Mouse (Mus musculus): ENCODE measurements around the gene Hagh. TPM values are rescaled to one million over a fixed set of nuclear protein-coding genes. Genes with fewer than 3 reads are reported as not detected.

Gene Hagh
- total and polyA plus RNA-seq, 2 experiments: 855 to 900 TPM

DNA sequence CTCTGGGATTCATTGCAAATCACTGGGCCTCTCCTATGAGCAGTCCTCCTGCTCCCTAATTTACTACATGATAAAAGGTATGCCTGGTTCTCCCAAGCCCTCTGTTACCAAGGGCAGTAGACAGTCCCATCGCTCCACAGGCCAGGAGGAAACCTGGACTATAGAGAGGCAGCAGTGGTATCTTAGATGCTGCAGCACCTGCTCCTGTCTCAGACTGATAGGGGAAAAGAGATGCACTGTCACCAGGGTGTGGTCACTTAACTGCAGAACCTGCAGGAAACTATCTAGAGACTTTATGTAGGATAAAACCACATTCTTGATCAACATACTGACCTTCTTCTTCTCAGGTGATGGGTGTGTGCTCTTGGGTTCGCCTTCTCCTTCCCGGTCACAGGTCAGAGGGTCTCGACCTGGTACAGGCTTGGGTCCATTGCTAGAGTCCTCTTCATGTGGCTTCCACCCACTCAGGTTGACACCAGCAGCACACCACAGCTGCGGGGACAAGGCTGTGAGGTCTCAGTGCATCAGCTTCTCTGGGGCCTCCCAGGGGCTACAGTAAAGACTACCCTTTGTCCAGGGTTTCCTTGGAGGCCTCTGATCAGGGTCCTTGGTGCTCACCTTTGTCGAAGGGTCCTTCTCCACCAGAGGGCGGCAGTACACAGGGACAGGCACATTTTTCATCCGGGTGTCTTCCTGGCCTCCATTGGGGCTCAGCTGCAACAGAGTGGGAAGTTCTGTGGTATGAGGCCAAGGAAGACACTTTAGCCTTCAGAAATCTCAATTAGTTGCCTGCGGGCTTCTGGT lies 62.9 kb downstream of the Hagh start:
- 77% methylated on average over 9 of the region's 9 CpGs for WGBS
- H3K4me3 ChIP-seq (ENCODE audit: insufficient read depth, low read depth, low read length): no peak overlapping the region
- peak; percentile 56 for TF ChIP-seq CTCF (IDR thresholded peaks at IDR 0.05; ENCODE audit: low read depth, low read length)
- no peak for TF ChIP-seq POLR2A (IDR thresholded peaks at IDR 0.05; ENCODE audit: extremely low read depth, insufficient read depth, low read length)
- peaks cover 29% of the 10 kb centered on the region for H3K36me3 ChIP-seq (ENCODE audit: control insufficient read depth, insufficient read depth, low read length)
- H3K27me3 ChIP-seq (ENCODE audit: control insufficient read depth, insufficient read depth, low read length): no peaks in the 10 kb centered on the region
- no peak for DNase-seq (ENCODE audit: extremely low read depth, low read depth, low spot score)
- H3K27ac ChIP-seq (replicated peaks; ENCODE audit: insufficient read depth, low read depth, low read length): no peak overlapping the region
- H3K79me2 ChIP-seq (ENCODE audit: control insufficient read depth, insufficient read depth, low read length): no peaks in the 10 kb centered on the region
- no peak overlapping the region for H3K9ac ChIP-seq (ENCODE audit: low read depth, low read length)
- peaks cover 4% of the 10 kb centered on the region; the same call in 1 of the 2 replicates for H3K4me1 ChIP-seq (ENCODE audit: control insufficient read depth, insufficient read depth, low read length)

DNA sequence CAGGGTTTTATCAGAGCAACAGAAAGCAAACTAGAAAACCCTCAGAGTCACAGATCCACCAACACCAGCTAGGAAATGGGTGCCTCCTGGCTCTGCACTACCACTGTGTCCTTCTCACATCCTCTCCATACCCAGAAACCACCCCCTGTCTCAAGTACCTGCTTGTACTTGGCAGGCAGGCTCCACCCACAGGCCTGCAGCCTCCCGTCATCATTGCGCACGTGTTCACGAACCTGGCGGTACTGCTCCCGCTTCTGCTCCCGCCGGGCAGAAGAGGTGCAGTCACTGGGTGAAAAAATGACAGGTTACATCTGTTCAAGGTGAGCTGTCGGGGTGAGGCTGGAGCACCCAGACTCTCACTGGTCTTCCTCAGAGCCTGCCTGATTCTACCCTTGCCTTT lies 63.8 kb downstream of the Hagh start:
- Histone ChIP-seq H3K27ac (replicated peaks; ENCODE audit: insufficient read depth, low read depth, low read length) (no peak overlapping the region), H3K4me3 (ENCODE audit: insufficient read depth, low read depth, low read length) (no peak overlapping the region), H3K9ac (ENCODE audit: low read depth, low read length) (no peak overlapping the region), H3K27me3 (ENCODE audit: control insufficient read depth, insufficient read depth, low read length) (no peaks in the 10 kb centered on the region), H3K79me2 (ENCODE audit: control insufficient read depth, insufficient read depth, low read length) (no peaks in the 10 kb centered on the region), H3K4me1 (ENCODE audit: control insufficient read depth, insufficient read depth, low read length) (peaks cover 4% of the 10 kb centered on the region; the same call in 1 of the 2 replicates), H3K36me3 (ENCODE audit: control insufficient read depth, insufficient read depth, low read length) (peaks cover 32% of the 10 kb centered on the region)
- WGBS: 93% methylated on average over 9 of the region's 9 CpGs
- TF ChIP-seq POLR2A (IDR thresholded peaks at IDR 0.05; ENCODE audit: extremely low read depth, insufficient read depth, low read length) (no peak), CTCF (IDR thresholded peaks at IDR 0.05; ENCODE audit: low read depth, low read length) (no peak)
- no peak for DNase-seq (ENCODE audit: extremely low read depth, low read depth, low spot score)

DNA sequence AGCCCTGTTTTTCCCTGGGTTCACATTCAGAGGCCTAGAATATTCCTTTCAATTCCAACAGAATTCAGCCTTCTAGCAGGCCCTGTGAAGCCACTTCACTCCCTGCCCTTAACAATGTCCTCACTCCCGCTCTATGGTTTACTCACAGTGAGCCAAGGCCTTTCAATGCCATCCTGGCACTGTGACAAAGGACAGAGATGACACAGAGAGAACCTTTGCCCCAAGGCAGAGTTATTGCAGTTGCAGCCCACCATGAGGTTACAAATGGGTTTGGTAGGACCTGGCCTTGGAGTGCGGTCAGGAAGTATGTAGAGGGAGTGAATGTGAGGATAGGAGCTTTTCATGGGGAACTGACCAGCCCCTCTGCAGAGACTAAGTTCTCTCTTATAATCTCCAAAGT lies 67.6 kb downstream of the Hagh start:
- no peak overlapping the region for H3K27ac ChIP-seq (replicated peaks; ENCODE audit: insufficient read depth, low read depth, low read length)
- no peak overlapping the region for H3K9ac ChIP-seq (ENCODE audit: low read depth, low read length)
- peak; percentile 72 for DNase-seq (ENCODE audit: extremely low read depth, low read depth, low spot score)
- TF ChIP-seq POLR2A (IDR thresholded peaks at IDR 0.05; ENCODE audit: extremely low read depth, insufficient read depth, low read length): no peak
- no peak for TF ChIP-seq CTCF (IDR thresholded peaks at IDR 0.05; ENCODE audit: low read depth, low read length)
- no peaks in the 10 kb centered on the region for H3K27me3 ChIP-seq (ENCODE audit: control insufficient read depth, insufficient read depth, low read length)
- H3K4me3 ChIP-seq (ENCODE audit: insufficient read depth, low read depth, low read length): no peak overlapping the region
- no peaks in the 10 kb centered on the region for H3K79me2 ChIP-seq (ENCODE audit: control insufficient read depth, insufficient read depth, low read length)
- WGBS: 49% methylated on average over 2 of the region's 2 CpGs
- peaks cover 4% of the 10 kb centered on the region; the same call in 1 of the 2 replicates for H3K4me1 ChIP-seq (ENCODE audit: control insufficient read depth, insufficient read depth, low read length)
- peaks cover 43% of the 10 kb centered on the region for H3K36me3 ChIP-seq (ENCODE audit: control insufficient read depth, insufficient read depth, low read length)

DNA sequence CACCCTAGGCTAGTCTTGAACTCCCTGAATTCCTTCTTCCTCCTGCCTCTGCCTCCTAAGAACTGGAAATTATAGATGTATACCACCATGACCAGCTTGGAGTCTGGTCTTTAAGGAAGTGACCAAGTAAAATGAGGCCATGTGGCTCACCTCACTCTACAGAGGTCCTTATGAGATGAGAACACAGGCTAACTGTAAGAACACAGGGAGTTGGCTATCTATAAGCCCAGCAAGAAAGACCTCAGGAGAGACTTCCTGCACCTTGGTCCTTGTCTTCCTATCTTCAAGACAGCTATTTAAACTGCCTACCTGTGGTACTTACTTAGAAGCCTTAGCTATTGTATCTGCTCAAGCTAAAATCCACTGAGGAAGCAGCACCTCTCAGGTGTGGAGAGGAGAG lies 74.0 kb downstream of the Hagh start:
- Histone ChIP-seq H3K4me1 (ENCODE audit: control insufficient read depth, insufficient read depth, low read length) (no peaks in the 10 kb centered on the region), H3K4me3 (ENCODE audit: insufficient read depth, low read depth, low read length) (no peak overlapping the region), H3K27me3 (ENCODE audit: control insufficient read depth, insufficient read depth, low read length) (no peaks in the 10 kb centered on the region), H3K9ac (ENCODE audit: low read depth, low read length) (no peak overlapping the region), H3K27ac (replicated peaks; ENCODE audit: insufficient read depth, low read depth, low read length) (no peak overlapping the region), H3K79me2 (ENCODE audit: control insufficient read depth, insufficient read depth, low read length) (no peaks in the 10 kb centered on the region), H3K36me3 (ENCODE audit: control insufficient read depth, insufficient read depth, low read length) (peaks cover 51% of the 10 kb centered on the region)
- no peak for DNase-seq (ENCODE audit: extremely low read depth, low read depth, low spot score)
- TF ChIP-seq POLR2A (IDR thresholded peaks at IDR 0.05; ENCODE audit: extremely low read depth, insufficient read depth, low read length): no peak
- no peak for TF ChIP-seq CTCF (IDR thresholded peaks at IDR 0.05; ENCODE audit: low read depth, low read length)

Other genes with a start within 250 kb of the Hagh start
- gene Tsc2, start 207.5 kb upstream of the Hagh start, total RNA-seq (2014; rRNA removed): 19.5 and 27.9 TPM in 2 replicates
- 63.4 and 79.3 TPM in 2 replicates for gene Tsc2, start 207.5 kb upstream of the Hagh start, polyA plus RNA-seq (2012; rRNA removed)
- 8.1 and 9.7 TPM in 2 replicates for gene Nthl1, start 207.5 kb upstream of the Hagh start, total RNA-seq (2014; rRNA removed)
- gene Nthl1, start 207.5 kb upstream of the Hagh start, polyA plus RNA-seq (2012; rRNA removed): 11.3 and 11.5 TPM in 2 replicates
- 8.8 and 13.6 TPM in 2 replicates for gene Slc9a3r2, start 189.8 kb upstream of the Hagh start, total RNA-seq (2014; rRNA removed)
- gene Slc9a3r2, start 189.8 kb upstream of the Hagh start, polyA plus RNA-seq (2012; rRNA removed): 24.9 and 31.5 TPM in 2 replicates
- gene Npw, start 181.7 kb upstream of the Hagh start, total RNA-seq (2014; rRNA removed): not detected in 2 replicates
- gene Npw, start 181.7 kb upstream of the Hagh start, polyA plus RNA-seq (2012; rRNA removed): not detected in 2 replicates
- gene Zfp598, start 170.5 kb upstream of the Hagh start, total RNA-seq (2014; rRNA removed): 11.1 and 16.0 TPM in 2 replicates
- gene Zfp598, start 170.5 kb upstream of the Hagh start, polyA plus RNA-seq (2012; rRNA removed): 67.8 and 106 TPM in 2 replicates
- 0.09 and 0.13 TPM in 2 replicates for gene Syngr3, start 150.2 kb upstream of the Hagh start, total RNA-seq (2014; rRNA removed)
- gene Syngr3, start 150.2 kb upstream of the Hagh start, polyA plus RNA-seq (2012; rRNA removed): 0.10 TPM in 2 replicates
- 32.6 and 38.2 TPM in 2 replicates for gene Gfer, start 144.0 kb upstream of the Hagh start, total RNA-seq (2014; rRNA removed)
- 49.8 and 51.9 TPM in 2 replicates for gene Gfer, start 144.0 kb upstream of the Hagh start, polyA plus RNA-seq (2012; rRNA removed)
- 0.37 and 0.40 TPM in 2 replicates for gene Noxo1, start 143.9 kb upstream of the Hagh start, total RNA-seq (2014; rRNA removed)
- 2.7 TPM in 2 replicates for gene Noxo1, start 143.9 kb upstream of the Hagh start, polyA plus RNA-seq (2012; rRNA removed)
- gene Tbl3, start 132.5 kb upstream of the Hagh start, total RNA-seq (2014; rRNA removed): 14.2 and 17.8 TPM in 2 replicates
- 29.4 and 37.9 TPM in 2 replicates for gene Tbl3, start 132.5 kb upstream of the Hagh start, polyA plus RNA-seq (2012; rRNA removed)
- not detected in 2 replicates for gene Rnf151, start 122.1 kb upstream of the Hagh start, total RNA-seq (2014; rRNA removed)
- 0.19 TPM in 1 of 2 replicates, not detected in the other for gene Rnf151, start 122.1 kb upstream of the Hagh start, polyA plus RNA-seq (2012; rRNA removed)
- 802 and 1,081 TPM in 2 replicates for gene Rps2, start 122.0 kb upstream of the Hagh start, total RNA-seq (2014; rRNA removed)
- gene Rps2, start 122.0 kb upstream of the Hagh start, polyA plus RNA-seq (2012; rRNA removed): 2,199 and 2,424 TPM in 2 replicates
- gene Ndufb10, start 115.7 kb upstream of the Hagh start, total RNA-seq (2014; rRNA removed): 290 TPM in 2 replicates
- gene Ndufb10, start 115.7 kb upstream of the Hagh start, polyA plus RNA-seq (2012; rRNA removed): 265 and 300 TPM in 2 replicates
- gene Rpl3l, start 112.3 kb upstream of the Hagh start, total RNA-seq (2014; rRNA removed): 0.46 TPM in 1 of 2 replicates, not detected in the other
- gene Rpl3l, start 112.3 kb upstream of the Hagh start, polyA plus RNA-seq (2012; rRNA removed): not detected in 2 replicates
- gene Msrb1, start 103.5 kb upstream of the Hagh start, total RNA-seq (2014; rRNA removed): 184 and 192 TPM in 2 replicates
- gene Msrb1, start 103.5 kb upstream of the Hagh start, polyA plus RNA-seq (2012; rRNA removed): 447 and 506 TPM in 2 replicates
- gene Hs3st6, start 87.2 kb upstream of the Hagh start, total RNA-seq (2014; rRNA removed): 0.74 and 1.2 TPM in 2 replicates
- gene Hs3st6, start 87.2 kb upstream of the Hagh start, polyA plus RNA-seq (2012; rRNA removed): 2.3 and 3.9 TPM in 2 replicates
- 4.9 and 6.7 TPM in 2 replicates for gene Meiob, start 35.9 kb upstream of the Hagh start, total RNA-seq (2014; rRNA removed)
- gene Meiob, start 35.9 kb upstream of the Hagh start, polyA plus RNA-seq (2012; rRNA removed): 0.59 and 0.75 TPM in 2 replicates
- 49.5 and 61.3 TPM in 2 replicates for gene Fahd1, start 10.2 kb downstream of the Hagh start, total RNA-seq (2014; rRNA removed)
- gene Fahd1, start 10.2 kb downstream of the Hagh start, polyA plus RNA-seq (2012; rRNA removed): 55.7 and 61.8 TPM in 2 replicates
- gene Igfals, start 25.9 kb downstream of the Hagh start, total RNA-seq (2014; rRNA removed): 112 and 127 TPM in 2 replicates
- gene Igfals, start 25.9 kb downstream of the Hagh start, polyA plus RNA-seq (2012; rRNA removed): 369 and 402 TPM in 2 replicates
- gene Nubp2, start 46.2 kb downstream of the Hagh start, total RNA-seq (2014; rRNA removed): 16.2 and 24.7 TPM in 2 replicates
- 30.2 and 33.0 TPM in 2 replicates for gene Nubp2, start 46.2 kb downstream of the Hagh start, polyA plus RNA-seq (2012; rRNA removed)
- gene Spsb3, start 46.5 kb downstream of the Hagh start, total RNA-seq (2014; rRNA removed): 8.7 and 14.8 TPM in 2 replicates
- gene Spsb3, start 46.5 kb downstream of the Hagh start, polyA plus RNA-seq (2012; rRNA removed): 37.5 and 42.4 TPM in 2 replicates
- gene Eme2, start 54.9 kb downstream of the Hagh start, total RNA-seq (2014; rRNA removed): 19.5 and 20.5 TPM in 2 replicates
- gene Eme2, start 54.9 kb downstream of the Hagh start, polyA plus RNA-seq (2012; rRNA removed): 21.0 and 31.2 TPM in 2 replicates
- 47.5 and 53.7 TPM in 2 replicates for gene Mrps34, start 55.0 kb downstream of the Hagh start, total RNA-seq (2014; rRNA removed)
- gene Mrps34, start 55.0 kb downstream of the Hagh start, polyA plus RNA-seq (2012; rRNA removed): 124 and 149 TPM in 2 replicates
- 46.6 and 49.1 TPM in 2 replicates for gene Nme3, start 56.4 kb downstream of the Hagh start, total RNA-seq (2014; rRNA removed)
- 69.7 and 72.3 TPM in 2 replicates for gene Nme3, start 56.4 kb downstream of the Hagh start, polyA plus RNA-seq (2012; rRNA removed)
- 11.7 and 16.1 TPM in 2 replicates for gene Mapk8ip3, start 96.8 kb downstream of the Hagh start, total RNA-seq (2014; rRNA removed)
- 23.2 and 51.4 TPM in 2 replicates for gene Mapk8ip3, start 96.8 kb downstream of the Hagh start, polyA plus RNA-seq (2012; rRNA removed)
- gene Jpt2, start 120.5 kb downstream of the Hagh start, total RNA-seq (2014; rRNA removed): 29.0 and 34.3 TPM in 2 replicates
- 12.1 and 12.2 TPM in 2 replicates for gene Jpt2, start 120.5 kb downstream of the Hagh start, polyA plus RNA-seq (2012; rRNA removed)
- 2.7 and 2.9 TPM in 2 replicates for gene Cramp1l, start 175.6 kb downstream of the Hagh start, total RNA-seq (2014; rRNA removed)
- 4.2 and 6.5 TPM in 2 replicates for gene Cramp1l, start 175.6 kb downstream of the Hagh start, polyA plus RNA-seq (2012; rRNA removed)
- gene Ift140, start 175.9 kb downstream of the Hagh start, total RNA-seq (2014; rRNA removed): 4.6 and 5.4 TPM in 2 replicates
- gene Ift140, start 175.9 kb downstream of the Hagh start, polyA plus RNA-seq (2012; rRNA removed): 3.4 and 3.6 TPM in 2 replicates
- 22.3 and 23.9 TPM in 2 replicates for gene Tmem204, start 243.4 kb downstream of the Hagh start, total RNA-seq (2014; rRNA removed)
- gene Tmem204, start 243.4 kb downstream of the Hagh start, polyA plus RNA-seq (2012; rRNA removed): 15.7 and 19.1 TPM in 2 replicates

Measured in liver, adult 2 months (tissue).